Mouse (Mus musculus) lung, embryonic 14.5 days (tissue): ENCODE measurements around the gene Gm47995. TPM values are rescaled to one million over a fixed set of nuclear protein-coding genes. Genes with fewer than 3 reads are reported as not detected.

Source experiments
- ATAC-seq: fragments of 200-750 bp; cut with Nextera tagmentation; 2 replicates; pipeline ENCODE4 v1.8.0; 2017; ENCODE audit warnings: mild to moderate bottlenecking, moderate TSS enrichment, moderate library complexity; ENCODE audit not compliant: insufficient read depth
- DNase-seq: peaks from one replicate; pipeline ENCODE4 v3.0.0-alpha.2; 2015
- H3K27ac ChIP-seq: fragments of 300-500 bp; sonication (generic); 2 replicates; pipeline ENCODE4 v1.5.1; 2014; ENCODE audit warnings: low read depth, mild to moderate bottlenecking, moderate library complexity
- H3K27me3 ChIP-seq: fragments of 300-500 bp; sonication (generic); 2 replicates; pipeline ENCODE4 v1.6.1; 2014; ENCODE audit warnings: low read length, control low read depth; ENCODE audit not compliant: insufficient read depth
- H3K36me3 ChIP-seq: fragments of 300-500 bp; sonication (generic); 2 replicates; pipeline ENCODE4 v1.6.1; 2014; ENCODE audit warnings: control low read depth; ENCODE audit not compliant: insufficient read depth
- H3K4me1 ChIP-seq: fragments of 300-500 bp; sonication (generic); 2 replicates; pipeline ENCODE4 v1.6.1; 2014; ENCODE audit warnings: antibody characterized with exemption, control low read depth; ENCODE audit not compliant: insufficient read depth
- H3K4me2 ChIP-seq: fragments of 300-500 bp; sonication (generic); 2 replicates; pipeline ENCODE4 v1.6.1; 2014; ENCODE audit warnings: mild to moderate bottlenecking
- H3K4me3 ChIP-seq: fragments of 300-500 bp; sonication (generic); 2 replicates; pipeline ENCODE4 v1.5.1; 2014; ENCODE audit warnings: low read depth, low read length
- H3K9ac ChIP-seq: fragments of 300-500 bp; sonication (generic); 2 replicates; pipeline ENCODE4 v1.6.1; 2014
- H3K9me3 ChIP-seq: fragments of 300-500 bp; sonication (generic); 2 replicates; pipeline ENCODE4 v1.6.1; 2016; ENCODE audit warnings: low read depth, low read length, control low read depth
- CTCF ChIP-seq: IDR thresholded peaks from 2 replicates; pipeline ENCODE4 v1.5.1; 2016; ENCODE audit warnings: antibody characterized with exemption, low read depth
- WGBS: fragments of 180-500 bp; shearing (Covaris S2); extraction: QIAGEN DNeasy Blood & Tissue Kit; methylation state at CpG from one replicate; pipeline ENCODE4 v1.1.7; 2014; 5-methylcytosine and 5-hydroxymethylcytosine counted together
- polyA plus RNA-seq: library from polyadenylated mRNA; unstranded; fragments of >200 nt; fragmentation: Nextera tagmentation; extraction: Ambion mirVana; gene quantifications from 2 replicates; pipeline ENCODE4 v1.2.1, GENCODE M21; 2014

Gene Gm47995
- polyA plus RNA-seq, 1 experiment from 2014 or later, result not detected

- H3K9me3 ChIP-seq, result no peaks in the 10 kb centered on the region
- no peak overlapping the region for H3K4me3 ChIP-seq
- no peak overlapping the region for H3K9ac ChIP-seq
- no peak for TF ChIP-seq CTCF
- H3K27ac ChIP-seq, result no peak overlapping the region
- H3K36me3 ChIP-seq, result no peaks in the 10 kb centered on the region
- DNase-seq (peak; percentile 37), ATAC-seq (no peak)
- 53% methylated on average over 3 of the region's 3 CpGs for WGBS
- H3K4me2 ChIP-seq, result no peak overlapping the region
- no peaks in the 10 kb centered on the region for H3K4me1 ChIP-seq
- no peaks in the 10 kb centered on the region for H3K27me3 ChIP-seq
Observed at GRCm38 (mm10) chr1:151237780-151238179, 39.5 kb downstream of the Gm47995 start.

- no peaks in the 10 kb centered on the region for H3K27me3 ChIP-seq
- WGBS, result 77% methylated on average over 4 of the region's 4 CpGs
- H3K4me3 ChIP-seq, result no peak overlapping the region
- H3K4me2 ChIP-seq, result no peak overlapping the region
- H3K36me3 ChIP-seq, result no peaks in the 10 kb centered on the region
- no peak for TF ChIP-seq CTCF
- no peaks in the 10 kb centered on the region for H3K9me3 ChIP-seq
- no peak overlapping the region for H3K9ac ChIP-seq
- ATAC-seq (no peak), DNase-seq (no peak)
- no peak overlapping the region for H3K27ac ChIP-seq
- no peaks in the 10 kb centered on the region for H3K4me1 ChIP-seq
Observed at GRCm38 (mm10) chr1:151243332-151243731, 45.1 kb downstream of the Gm47995 start.

GRCm38 (mm10) chr1:151244013-151244412 lies 45.8 kb downstream of the Gm47995 start:
- H3K36me3 ChIP-seq, result no peaks in the 10 kb centered on the region
- H3K4me3 ChIP-seq, result no peak overlapping the region
- DNase-seq, result no peak
- no peak for TF ChIP-seq CTCF
- WGBS, result 92% methylated on average over 5 of the region's 5 CpGs
- H3K9ac ChIP-seq, result no peak overlapping the region
- H3K9me3 ChIP-seq, result no peaks in the 10 kb centered on the region
- H3K4me2 ChIP-seq, result no peak overlapping the region
- H3K27me3 ChIP-seq, result no peaks in the 10 kb centered on the region
- H3K4me1 ChIP-seq, result no peaks in the 10 kb centered on the region
- ATAC-seq, result no peak
- no peak overlapping the region for H3K27ac ChIP-seq

DNA sequence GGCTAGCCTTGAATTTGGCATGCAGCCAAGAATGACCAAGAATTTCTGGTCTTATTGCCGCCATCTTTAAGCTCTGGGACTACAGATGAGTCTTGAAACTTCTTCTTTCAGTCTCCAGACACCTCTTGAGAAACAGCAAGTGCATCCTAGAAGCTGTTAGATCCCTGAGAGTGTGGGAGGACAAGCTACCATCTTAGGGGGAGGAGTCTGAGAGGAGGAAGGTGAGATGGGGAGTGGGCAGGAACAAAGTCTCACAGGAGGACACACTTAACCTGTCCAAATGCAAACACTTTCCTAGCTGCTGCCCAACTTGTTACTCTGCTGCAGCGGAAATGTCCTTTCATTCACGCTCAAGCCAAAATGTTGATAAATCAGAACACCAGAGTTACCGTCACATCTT lies 46.5 kb downstream of the Gm47995 start:
- Histone ChIP-seq H3K4me1 (no peaks in the 10 kb centered on the region), H3K9ac (no peak overlapping the region), H3K4me2 (no peak overlapping the region), H3K36me3 (no peaks in the 10 kb centered on the region), H3K27ac (no peak overlapping the region), H3K9me3 (no peaks in the 10 kb centered on the region), H3K4me3 (no peak overlapping the region), H3K27me3 (no peaks in the 10 kb centered on the region)
- no peak for ATAC-seq
- 64% methylated on average over 4 of the region's 4 CpGs for WGBS
- DNase-seq, result no peak
- TF ChIP-seq CTCF, result no peak

DNA sequence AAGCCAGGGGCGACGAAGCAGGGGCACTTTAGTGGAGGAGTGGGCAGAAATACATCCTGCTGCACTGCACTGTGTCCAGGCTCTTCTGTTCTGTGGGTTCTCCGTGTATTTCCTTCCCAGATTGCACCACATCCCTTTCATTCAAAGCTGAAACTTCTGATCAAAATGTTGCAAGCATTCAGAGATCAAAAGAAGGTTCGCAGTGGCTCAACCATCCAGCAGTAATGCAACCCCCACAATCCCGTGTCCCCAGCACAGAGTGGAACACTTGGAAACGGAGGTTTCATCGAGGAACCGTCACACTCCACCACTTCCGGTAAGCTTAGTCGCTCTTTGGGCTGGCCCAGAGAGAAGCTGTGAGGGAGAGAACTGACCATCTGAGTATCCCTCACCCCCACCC lies 46.9 kb downstream of the Gm47995 start:
- WGBS, result 67% methylated on average over 10 of the region's 10 CpGs
- Histone ChIP-seq H3K36me3 (no peaks in the 10 kb centered on the region), H3K4me1 (no peaks in the 10 kb centered on the region), H3K27me3 (no peaks in the 10 kb centered on the region), H3K4me2 (no peak overlapping the region), H3K9ac (no peak overlapping the region), H3K4me3 (no peak overlapping the region), H3K27ac (no peak overlapping the region), H3K9me3 (no peaks in the 10 kb centered on the region)
- DNase-seq (no peak), ATAC-seq (no peak)
- TF ChIP-seq CTCF, result no peak

DNA sequence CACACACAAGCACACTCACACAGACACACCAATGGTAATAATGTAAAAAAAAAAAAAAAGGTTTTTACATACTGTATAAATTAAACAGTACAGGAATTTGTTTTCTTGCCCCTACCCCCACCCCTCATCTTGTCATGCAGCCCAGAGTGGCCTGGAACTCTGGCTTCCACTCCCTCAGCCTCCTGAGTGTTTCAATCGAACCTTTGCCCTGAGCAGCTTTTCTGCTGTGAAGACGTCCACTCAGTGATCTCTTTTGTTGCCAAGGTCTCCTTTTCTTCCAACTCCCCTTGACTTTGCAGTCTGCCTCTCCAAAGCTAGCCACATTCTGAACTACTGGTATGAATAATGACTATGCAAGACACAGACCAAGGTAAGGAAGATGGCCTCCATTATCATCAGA lies 47.6 kb downstream of the Gm47995 start:
- Histone ChIP-seq H3K27ac (no peak overlapping the region), H3K9ac (no peak overlapping the region), H3K4me2 (no peak overlapping the region), H3K9me3 (no peaks in the 10 kb centered on the region), H3K4me3 (no peak overlapping the region), H3K36me3 (no peaks in the 10 kb centered on the region), H3K27me3 (no peaks in the 10 kb centered on the region), H3K4me1 (no peaks in the 10 kb centered on the region)
- TF ChIP-seq CTCF, result no peak
- WGBS, result 51% methylated on average over 2 of the region's 2 CpGs
- DNase-seq (no peak), ATAC-seq (no peak)

Other genes with a start within 250 kb of the Gm47995 start
- gene Hmcn1, start 205.0 kb upstream of the Gm47995 start, polyA plus RNA-seq, result 14.5 and 17.1 TPM in 2 replicates
- not detected in 2 replicates for gene Gm47985, start 15.9 kb upstream of the Gm47995 start, polyA plus RNA-seq
- 0.14 TPM in 1 of 2 replicates, not detected in the other for gene Gm8947, start 6.1 kb upstream of the Gm47995 start, polyA plus RNA-seq
- gene 3110040M04Rik, start 5.7 kb downstream of the Gm47995 start, polyA plus RNA-seq, result not detected in 2 replicates
- not detected in 2 replicates for gene Gm47996, start 11.7 kb downstream of the Gm47995 start, polyA plus RNA-seq
- gene Ivns1abp, start 146.0 kb downstream of the Gm47995 start, polyA plus RNA-seq, result 266 and 268 TPM in 2 replicates
- 24.9 TPM in 2 replicates for gene Swt1, start 230.0 kb downstream of the Gm47995 start, polyA plus RNA-seq
- gene Trmt1l, start 230.1 kb downstream of the Gm47995 start, polyA plus RNA-seq, result 41.8 and 42.1 TPM in 2 replicates